Mouse (Mus musculus): Measurements from ENCODE around the gene Elmod2.

The Elmod2 gene

GRCm38 (mm10) chr8:83331899-83332697, at the start of gene Elmod2:
TSS of gene Elmod2 (minus strand) at chr8:83332486.
- in situ Hi-C loops (cut with MboI, MseI), result no loop called here

DNA sequence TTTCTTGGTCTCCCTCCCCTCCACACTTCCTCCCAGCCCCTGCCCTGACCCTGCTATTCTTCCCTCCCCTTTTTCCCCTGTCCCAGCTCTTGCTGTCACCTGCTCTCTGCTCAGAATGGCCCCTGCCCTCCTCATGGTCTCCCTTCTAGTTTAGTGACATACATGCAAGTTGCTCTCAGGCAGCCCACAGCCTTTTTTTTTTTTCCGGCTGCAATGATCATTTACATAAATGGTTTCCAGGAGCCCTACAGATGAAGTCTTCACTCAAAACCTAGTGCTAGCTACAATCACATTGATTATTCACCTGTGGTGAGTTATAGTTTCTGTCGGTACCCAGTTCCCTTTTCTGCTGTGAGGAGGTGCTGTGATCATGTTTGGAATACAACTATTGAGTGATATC, 48.7 kb upstream of the Elmod2 start:
- in situ Hi-C loops (cut with MboI, MseI), result no loop called here

GRCm38 (mm10) chr8:83380141-83380540, 47.9 kb upstream of the Elmod2 start:
- in situ Hi-C loops (cut with MboI, MseI), result no loop called here

GRCm38 (mm10) chr8:83377231-83377630, 44.9 kb upstream of the Elmod2 start:
- in situ Hi-C loops (cut with MboI, MseI), result no loop called here

DNA sequence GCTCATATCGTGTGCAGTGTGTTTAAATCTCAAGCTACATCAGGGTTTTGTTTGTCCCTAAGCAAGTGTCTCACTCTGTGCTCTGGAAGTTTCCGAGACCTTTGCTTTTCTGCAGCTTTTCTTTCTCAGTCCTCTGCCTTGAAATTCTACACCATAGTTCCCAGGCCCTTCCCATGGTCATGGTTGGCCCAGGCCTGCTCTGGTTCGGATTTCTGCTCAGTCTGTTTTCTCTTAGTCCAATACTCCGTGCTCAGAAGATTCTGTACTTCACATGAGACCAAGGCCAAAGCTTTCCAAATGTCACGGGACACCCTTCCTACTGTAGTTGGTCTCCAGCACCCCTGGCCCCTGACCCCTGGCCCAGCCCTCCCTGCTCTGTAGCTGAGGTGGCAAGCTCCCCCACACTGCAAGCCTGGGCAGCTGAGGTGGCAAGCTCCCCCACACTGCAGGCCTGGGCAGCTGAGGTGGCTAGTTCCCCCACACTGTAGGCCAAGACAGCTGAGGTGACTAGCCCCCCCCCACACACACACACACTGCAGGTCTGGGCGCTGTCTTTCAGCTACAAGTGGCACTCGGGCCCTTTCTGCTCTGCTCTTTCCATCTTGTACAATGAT, 31.0 kb upstream of the Elmod2 start:
- in situ Hi-C loops (cut with MboI, MseI), result no loop called here

GRCm38 (mm10) chr8:83351315-83351714, 19.0 kb upstream of the Elmod2 start:
- in situ Hi-C loops (cut with MboI, MseI), result no loop called here

- in situ Hi-C loops (cut with MboI, MseI), result no loop called here
Observed at GRCm38 (mm10) chr8:83348263-83348662, 16.0 kb upstream of the Elmod2 start, which contains the start of gene Mgat4d. TSS of gene Mgat4d (plus strand) at chr8:83348471.

GRCm38 (mm10) chr8:83342693-83343092, 10.4 kb upstream of the Elmod2 start:
- in situ Hi-C loops (cut with MboI, MseI), result loop anchor here (5.0 kb wide), 1 partner anchor 85 kb away; no protein-coding TSS in a partner anchor

- in situ Hi-C loops (cut with MboI, MseI), result loop anchor here (5.0 kb wide), 1 partner anchor 85 kb away; no protein-coding TSS in a partner anchor
Observed at GRCm38 (mm10) chr8:83342076-83342475, 9.8 kb upstream of the Elmod2 start.

DNA sequence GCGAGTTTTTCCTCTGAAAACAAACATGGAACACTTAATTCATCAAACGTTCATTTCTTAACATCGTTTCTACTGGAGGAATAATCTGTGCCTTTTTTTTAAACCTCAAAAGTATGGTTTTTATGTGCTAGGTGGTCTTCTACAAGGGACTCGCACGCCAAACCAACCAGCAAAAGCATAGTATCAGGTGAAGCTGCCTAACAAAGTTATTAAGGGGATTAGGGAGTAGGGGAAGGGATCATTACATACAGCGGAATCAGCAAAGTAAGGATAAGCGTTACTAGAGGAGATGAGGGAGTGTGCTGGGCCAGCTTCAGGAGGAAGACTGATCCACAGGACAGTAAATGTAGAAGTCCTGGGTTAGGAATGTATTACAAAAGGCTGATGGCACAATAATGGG, 578 bp upstream of the Elmod2 start:
- in situ Hi-C loops (cut with MboI, MseI), result no loop called here

- in situ Hi-C loops (cut with MboI, MseI), result no loop called here
Observed at GRCm38 (mm10) chr8:83331567-83331898, 753 bp downstream of the Elmod2 start.

GRCm38 (mm10) chr8:83327889-83328288, 4.4 kb downstream of the Elmod2 start:
- in situ Hi-C loops (cut with MboI, MseI), result no loop called here

- in situ Hi-C loops (cut with MboI, MseI), result no loop called here
Observed at GRCm38 (mm10) chr8:83323056-83323455, 9.2 kb downstream of the Elmod2 start.

DNA sequence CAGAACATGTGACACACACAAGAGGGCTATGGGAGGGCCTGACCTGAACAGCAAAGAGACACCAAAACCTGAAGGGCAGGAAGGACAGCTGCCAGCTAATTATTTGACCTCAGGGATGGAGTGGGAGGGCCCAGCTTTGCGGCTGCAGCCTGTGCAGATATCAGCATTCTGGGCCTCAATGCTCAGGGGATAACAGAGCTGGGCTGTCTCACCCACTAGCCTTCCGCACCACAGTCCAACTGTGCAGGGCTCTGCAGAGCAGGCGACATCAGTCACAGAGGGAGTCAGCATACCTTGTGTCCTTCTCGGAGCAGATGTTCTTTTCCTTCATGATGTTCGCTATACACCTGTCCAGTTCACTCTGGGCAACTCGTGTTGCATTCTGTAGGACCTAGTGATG, 9.9 kb downstream of the Elmod2 start:
- in situ Hi-C loops (cut with MboI, MseI), result no loop called here

DNA sequence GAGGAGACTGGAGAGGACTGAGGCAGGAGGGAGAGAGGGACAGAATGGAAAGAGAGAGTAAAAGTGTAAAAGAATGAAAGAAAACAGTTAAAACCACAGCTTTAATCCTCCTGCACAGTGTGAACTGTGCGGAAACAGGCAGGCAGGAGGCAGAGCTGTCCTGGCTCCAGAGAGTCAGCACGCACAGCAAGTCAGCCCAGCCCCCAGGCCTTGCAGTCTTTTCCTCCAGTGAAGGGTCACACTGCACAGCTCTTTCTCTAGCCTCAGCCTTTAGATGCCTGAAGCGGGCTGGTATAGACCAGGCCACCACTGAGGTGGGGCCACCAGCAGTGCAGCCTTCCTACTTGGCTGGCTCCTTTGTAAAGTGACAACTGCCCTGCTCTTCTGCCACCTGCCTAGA, 11.7 kb downstream of the Elmod2 start:
- in situ Hi-C loops (cut with MboI, MseI), result no loop called here

DNA sequence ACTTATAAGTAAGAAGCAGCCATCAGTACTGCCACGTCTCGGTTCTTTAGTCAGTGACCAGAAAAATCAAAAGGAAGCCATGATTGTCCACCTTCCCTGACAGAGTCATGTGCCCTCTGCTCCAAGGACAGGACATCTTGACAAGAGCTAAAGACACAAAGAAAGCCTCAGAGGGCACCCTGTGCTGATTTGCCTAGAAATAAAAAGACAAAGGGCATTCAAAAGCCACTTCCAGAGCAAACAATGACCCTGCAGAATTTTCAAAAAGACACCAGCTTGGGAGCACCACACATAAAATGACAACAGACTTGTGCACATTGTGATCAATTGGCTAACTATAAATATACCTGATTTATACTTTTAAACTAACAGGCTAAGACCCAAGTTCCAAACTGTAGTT, 16.6 kb downstream of the Elmod2 start:
- in situ Hi-C loops (cut with MboI, MseI), result loop anchor here (10.0 kb wide), 1 partner anchor 931 kb away; no protein-coding TSS in a partner anchor

GRCm38 (mm10) chr8:83315084-83315483, 17.2 kb downstream of the Elmod2 start:
- in situ Hi-C loops (cut with MboI, MseI), result loop anchor here (10.0 kb wide), 1 partner anchor 930 kb away; no protein-coding TSS in a partner anchor

DNA sequence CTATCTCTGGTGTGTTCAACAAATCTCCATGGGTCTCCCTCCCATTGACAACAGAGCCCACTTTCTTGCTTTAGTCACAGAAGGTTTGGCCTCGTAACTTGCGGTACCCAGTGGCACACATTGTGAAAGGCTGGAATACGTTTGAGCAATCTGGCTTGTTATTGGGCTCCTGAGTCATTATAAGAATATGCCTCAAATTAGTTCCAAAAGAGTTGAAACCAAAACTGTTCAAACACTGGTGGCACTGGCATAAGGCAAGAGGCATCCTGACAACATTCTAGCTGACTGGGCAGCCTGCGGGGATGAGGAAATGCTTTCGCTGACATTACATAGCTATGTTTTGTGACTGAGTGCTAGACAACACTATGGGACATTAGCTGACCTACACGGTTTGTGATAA, 22.4 kb downstream of the Elmod2 start:
- in situ Hi-C loops (cut with MboI, MseI), result loop anchor here (10.0 kb wide), 1 partner anchor 925 kb away; no protein-coding TSS in a partner anchor

DNA sequence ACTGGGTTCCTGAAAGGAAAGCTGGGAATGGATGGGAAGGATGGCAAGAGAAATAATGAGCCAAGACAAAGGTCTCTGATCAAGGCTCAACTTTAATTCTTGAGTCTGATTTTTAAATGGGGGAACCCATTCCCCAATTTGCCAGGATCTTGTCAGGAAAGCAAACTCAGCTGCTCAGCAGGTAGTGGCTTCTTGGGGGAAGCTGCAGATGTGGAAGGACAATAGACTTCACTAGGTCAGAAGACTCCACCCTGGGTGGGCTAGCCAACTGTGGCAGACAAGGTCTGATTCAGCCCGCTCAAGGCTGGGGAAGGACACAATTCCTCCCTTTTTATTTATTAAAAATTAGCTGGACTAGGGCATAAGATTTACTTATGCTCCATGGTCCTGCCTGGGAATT, 27.3 kb downstream of the Elmod2 start:
- in situ Hi-C loops (cut with MboI, MseI), result no loop called here

GRCm38 (mm10) chr8:83300135-83300534, 32.2 kb downstream of the Elmod2 start:
- in situ Hi-C loops (cut with MboI, MseI), result no loop called here

GRCm38 (mm10) chr8:83297375-83297774, 34.9 kb downstream of the Elmod2 start:
- in situ Hi-C loops (cut with MboI, MseI), result no loop called here

DNA sequence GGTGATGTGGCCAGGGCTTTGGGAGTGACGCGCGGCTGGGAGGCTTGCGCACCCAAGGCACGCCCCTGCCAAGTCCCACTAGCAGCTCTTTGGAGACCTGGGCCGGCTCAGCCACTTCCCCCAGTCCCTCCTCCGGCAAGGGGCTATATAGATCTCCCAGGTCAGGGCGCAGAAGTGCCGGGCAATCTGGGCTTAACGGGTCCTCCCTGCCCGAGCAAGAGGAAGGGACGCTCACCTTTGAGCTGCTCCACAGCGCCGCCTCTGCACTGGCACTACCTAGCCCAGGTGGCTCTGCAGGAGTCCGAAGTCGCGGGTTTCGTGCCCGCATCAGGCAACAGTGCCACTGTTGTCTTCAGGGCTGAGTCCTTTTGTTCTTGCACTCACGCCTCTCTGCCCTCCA, 42.1 kb downstream of the Elmod2 start, which contains the start of gene Ucp1:
TSS of gene Ucp1 (plus strand) at position 177 of the 400 bp plus-strand sequence.
- in situ Hi-C loops (cut with MboI, MseI), result no loop called here

- in situ Hi-C loops (cut with MboI, MseI), result no loop called here
Observed at GRCm38 (mm10) chr8:83285391-83285790, 46.9 kb downstream of the Elmod2 start.
